Comparison of ENCODE assay signal across 7 mouse cellular contexts in the genomic region with DNA sequence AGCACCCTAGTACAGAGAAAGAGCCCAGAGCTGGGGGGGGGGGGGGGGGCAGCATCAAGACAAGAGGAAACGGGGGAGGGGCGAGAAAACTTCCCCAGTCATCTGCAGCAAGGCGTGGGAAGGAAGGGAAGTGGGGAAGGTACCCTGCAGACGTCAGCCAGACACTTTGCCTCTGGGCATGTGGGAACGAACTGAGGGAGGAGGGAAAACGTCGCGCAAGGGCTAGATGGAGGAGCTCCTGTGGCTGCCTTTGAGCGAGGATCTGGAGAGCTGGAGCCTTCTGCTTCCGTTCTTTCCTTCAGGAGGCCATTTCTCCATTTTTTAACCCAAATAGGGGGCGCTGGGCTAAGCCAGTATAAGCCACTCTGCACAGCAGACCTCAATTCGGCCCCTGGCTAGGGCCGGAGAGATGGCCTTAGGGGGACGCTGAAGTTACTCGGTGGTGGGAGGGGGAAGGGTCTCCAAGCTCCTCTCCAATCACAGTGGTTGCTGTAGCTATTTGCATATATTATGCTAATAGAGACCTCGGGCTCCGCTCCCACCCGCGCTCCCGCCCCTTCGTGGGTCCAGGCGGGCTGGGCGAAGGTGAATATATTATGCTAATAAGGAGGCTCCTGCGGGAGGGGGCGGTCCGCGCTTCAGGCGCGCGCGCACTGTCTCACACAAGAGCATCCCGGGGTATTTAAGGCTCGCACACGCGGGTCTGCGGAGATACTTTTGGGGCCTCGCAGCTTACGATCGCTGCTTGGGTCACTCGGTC. TPM values are rescaled to one million over a fixed set of nuclear protein-coding genes. Genes with fewer than 3 reads are reported as not detected.
DNase-seq lines count a peak whose midpoint lies in the region; ATAC-seq and TF ChIP-seq lines count a peak whose summit lies in the region.

No protein-coding gene starts in this region.

- under 1% methylated on average over 39 of the region's 40 CpGs for WGBS in forebrain, embryonic 13.5 days
- under 1% methylated on average over 39 of the region's 40 CpGs for WGBS in heart, embryonic 16.5 days
- WGBS in liver, adult 2 months: 1% methylated on average over 40 of the region's 40 CpGs
- WGBS in midbrain, postnatal 0 days: under 1% methylated on average over 38 of the region's 40 CpGs
- under 1% methylated on average over 40 of the region's 40 CpGs for WGBS in stomach, embryonic 14.5 days

- H3K27me3 ChIP-seq in forebrain, embryonic 13.5 days: peaks cover 11% of the 10 kb centered on the region; the same call in 1 of the 2 replicates
- peaks cover 5% of the 10 kb centered on the region for H3K27me3 ChIP-seq in heart, embryonic 16.5 days (ENCODE audit: control insufficient read depth, insufficient read depth, low read length)
- no peaks in the 10 kb centered on the region; the same call in 1 of the 2 replicates for H3K27me3 ChIP-seq in liver, adult 2 months (ENCODE audit: control insufficient read depth, insufficient read depth, low read length)
- H3K27me3 ChIP-seq in midbrain, postnatal 0 days (ENCODE audit: insufficient read depth, low read length): no peaks in the 10 kb centered on the region
- H3K27me3 ChIP-seq in stomach, embryonic 14.5 days (ENCODE audit: control insufficient read depth, insufficient read depth, low read length): 0 out of 2 replicates have a peak, but pooled peaks cover 4% of the 10 kb centered on the region

- peak; percentile 70 for DNase-seq in brain, embryonic 18.5 days (ENCODE audit: low read depth, low spot score)
- DNase-seq in kidney, postnatal 10 days: peak; percentile 92
- DNase-seq in liver, adult 2 months (ENCODE audit: extremely low read depth, low read depth, low spot score): peak; percentile 20
- DNase-seq in midbrain, postnatal 0 days (ENCODE audit: low spot score): peak; percentile 89

- peak; percentile 97 for ATAC-seq in forebrain, embryonic 13.5 days
- ATAC-seq in heart, embryonic 16.5 days (replicated peaks; ENCODE audit: extremely low read depth, insufficient read depth, low FRiP score): peak; percentile 95
- ATAC-seq in midbrain, postnatal 0 days (ENCODE audit: low FRiP score): peak; percentile 91
- ATAC-seq in stomach, embryonic 14.5 days (ENCODE audit: insufficient number of reproducible peaks, insufficient read depth, low FRiP score, low read depth): peak; percentile 96

- no peaks in the 10 kb centered on the region for H3K79me2 ChIP-seq in liver, adult 2 months (ENCODE audit: control insufficient read depth, insufficient read depth, low read length)

- H3K4me3 ChIP-seq in forebrain, embryonic 13.5 days: peak overlapping the region; percentile 52
- peak overlapping the region; percentile 75 for H3K4me3 ChIP-seq in heart, embryonic 16.5 days (ENCODE audit: low read length)
- peak overlapping the region; percentile 13 for H3K4me3 ChIP-seq in liver, adult 2 months (ENCODE audit: insufficient read depth, low read depth, low read length)
- peak overlapping the region; percentile 62 for H3K4me3 ChIP-seq in midbrain, postnatal 0 days (ENCODE audit: low read depth, low read length)
- peak overlapping the region; percentile 58 for H3K4me3 ChIP-seq in stomach, embryonic 14.5 days (ENCODE audit: low read depth, low read length)

- TF ChIP-seq POLR2A in liver, adult 2 months (IDR thresholded peaks at IDR 0.05; ENCODE audit: extremely low read depth, insufficient read depth, low read length): no peak

- 0 out of 2 replicates have a peak, but pooled peaks cover 5% of the 10 kb centered on the region for H3K4me1 ChIP-seq in forebrain, embryonic 13.5 days
- peaks cover 4% of the 10 kb centered on the region; the same call in 1 of the 2 replicates for H3K4me1 ChIP-seq in heart, embryonic 16.5 days (ENCODE audit: control insufficient read depth, insufficient read depth, low read length)
- no peaks in the 10 kb centered on the region; the same call in 1 of the 2 replicates for H3K4me1 ChIP-seq in liver, adult 2 months (ENCODE audit: control insufficient read depth, insufficient read depth, low read length)
- no peaks in the 10 kb centered on the region; the same call in 1 of the 2 replicates for H3K4me1 ChIP-seq in midbrain, postnatal 0 days (ENCODE audit: insufficient read depth, low read length)
- H3K4me1 ChIP-seq in stomach, embryonic 14.5 days (ENCODE audit: control insufficient read depth, insufficient read depth, low read length): 0 out of 2 replicates have a peak, but pooled peaks cover 5% of the 10 kb centered on the region

- H3K27ac ChIP-seq in forebrain, embryonic 13.5 days: 0 out of 2 replicates have a peak overlapping the region, but pooled peaks have one; percentile 10
- H3K27ac ChIP-seq in heart, embryonic 16.5 days (ENCODE audit: low read length): peak overlapping the region; percentile 46
- H3K27ac ChIP-seq in liver, adult 2 months (replicated peaks; ENCODE audit: insufficient read depth, low read depth, low read length): no peak overlapping the region
- peak overlapping the region; percentile 62; the same call in 1 of the 2 replicates for H3K27ac ChIP-seq in midbrain, postnatal 0 days (ENCODE audit: low read depth, low read length)
- peak overlapping the region; percentile 79 for H3K27ac ChIP-seq in stomach, embryonic 14.5 days (ENCODE audit: low read length)

- peak overlapping the region; percentile 99 for H3K4me2 ChIP-seq in forebrain, embryonic 13.5 days
- peak overlapping the region; percentile 100 for H3K4me2 ChIP-seq in heart, embryonic 16.5 days (ENCODE audit: low read depth, low read length)
- peak overlapping the region; percentile 93 for H3K4me2 ChIP-seq in midbrain, postnatal 0 days (ENCODE audit: low read depth, low read length, poor library complexity, severe bottlenecking)
- H3K4me2 ChIP-seq in stomach, embryonic 14.5 days (replicated peaks; ENCODE audit: low read depth, low read length): peak overlapping the region; percentile 100

- H3K36me3 ChIP-seq in forebrain, embryonic 13.5 days (ENCODE audit: poor library complexity, severe bottlenecking): no peaks in the 10 kb centered on the region
- no peaks in the 10 kb centered on the region for H3K36me3 ChIP-seq in heart, embryonic 16.5 days (ENCODE audit: control insufficient read depth, insufficient read depth)
- no peaks in the 10 kb centered on the region for H3K36me3 ChIP-seq in liver, adult 2 months (ENCODE audit: control insufficient read depth, insufficient read depth, low read length)
- H3K36me3 ChIP-seq in midbrain, postnatal 0 days (ENCODE audit: insufficient read depth, low read length): no peaks in the 10 kb centered on the region
- H3K36me3 ChIP-seq in stomach, embryonic 14.5 days (ENCODE audit: control insufficient read depth, insufficient read depth, low read length): no peaks in the 10 kb centered on the region

- TF ChIP-seq CTCF in liver, adult 2 months (IDR thresholded peaks at IDR 0.05; ENCODE audit: low read depth, low read length): no peak
- peak; percentile 43 for TF ChIP-seq CTCF in midbrain, postnatal 0 days (IDR thresholded peaks at IDR 0.05)

- no peaks in the 10 kb centered on the region for H3K9me3 ChIP-seq in forebrain, embryonic 13.5 days (replicated peaks)
- no peaks in the 10 kb centered on the region for H3K9me3 ChIP-seq in heart, embryonic 16.5 days (replicated peaks; ENCODE audit: control insufficient read depth, low read length)
- no peaks in the 10 kb centered on the region for H3K9me3 ChIP-seq in midbrain, postnatal 0 days (ENCODE audit: low read length)
- no peaks in the 10 kb centered on the region for H3K9me3 ChIP-seq in stomach, embryonic 14.5 days (ENCODE audit: control insufficient read depth, low read depth, low read length)

- peak overlapping the region; percentile 65 for H3K9ac ChIP-seq in forebrain, embryonic 13.5 days
- H3K9ac ChIP-seq in heart, embryonic 16.5 days (ENCODE audit: low read length): peak overlapping the region; percentile 72
- no peak overlapping the region for H3K9ac ChIP-seq in liver, adult 2 months (ENCODE audit: low read depth, low read length)
- H3K9ac ChIP-seq in midbrain, postnatal 0 days (replicated peaks; ENCODE audit: low read length, poor library complexity, severe bottlenecking): peak overlapping the region; percentile 61
- H3K9ac ChIP-seq in stomach, embryonic 14.5 days (replicated peaks; ENCODE audit: low read depth, low read length): peak overlapping the region; percentile 42

RNA-seq across cellular contexts. Expression of gene Col25a1, which starts 49.1 kb away (rescaled TPM):
- polyA plus RNA-seq in forebrain, embryonic 13.5 days (2015; fragmentation: Nextera tagmentation; extraction: Ambion mirVana): 2.2 and 2.8 TPM in 2 replicates
- polyA plus RNA-seq in heart, embryonic 16.5 days (2015; fragmentation: Nextera tagmentation; extraction: Ambion mirVana): 1.2 and 2.1 TPM in 2 replicates
- total RNA-seq in liver, adult 2 months (2014; rRNA removed): 0.09 and 0.27 TPM in 2 replicates
- polyA plus RNA-seq in liver, adult 2 months (2012; rRNA removed): 0.04 and 0.05 TPM in 2 replicates
- total RNA-seq in midbrain, postnatal 0 days (2014; rRNA removed): 28.0 and 40.4 TPM in 2 replicates
- polyA plus RNA-seq in midbrain, postnatal 0 days (2015; fragmentation: Nextera tagmentation; extraction: Ambion mirVana): 8.6 and 10.6 TPM in 2 replicates
- 7.7 and 7.9 TPM in 2 replicates for polyA plus RNA-seq in stomach, embryonic 14.5 days (2014; fragmentation: Nextera tagmentation; extraction: Ambion mirVana)

Comparison
In these comparisons a context has a peak if more than half of its experiments do, and no peak if none do; other contexts are left out.
1. DNase-seq: peak in every context shown above with its lines; median percentile 92 in kidney, postnatal 10 days; 89 in midbrain, postnatal 0 days; 70 in brain, embryonic 18.5 days; 20 in liver, adult 2 months.
2. H3K4me3 ChIP-seq: peak in every context shown above with its lines; median percentile 75 in heart, embryonic 16.5 days; 62 in midbrain, postnatal 0 days; 58 in stomach, embryonic 14.5 days; 52 in forebrain, embryonic 13.5 days; 13 in liver, adult 2 months.